In the genomic region with DNA sequence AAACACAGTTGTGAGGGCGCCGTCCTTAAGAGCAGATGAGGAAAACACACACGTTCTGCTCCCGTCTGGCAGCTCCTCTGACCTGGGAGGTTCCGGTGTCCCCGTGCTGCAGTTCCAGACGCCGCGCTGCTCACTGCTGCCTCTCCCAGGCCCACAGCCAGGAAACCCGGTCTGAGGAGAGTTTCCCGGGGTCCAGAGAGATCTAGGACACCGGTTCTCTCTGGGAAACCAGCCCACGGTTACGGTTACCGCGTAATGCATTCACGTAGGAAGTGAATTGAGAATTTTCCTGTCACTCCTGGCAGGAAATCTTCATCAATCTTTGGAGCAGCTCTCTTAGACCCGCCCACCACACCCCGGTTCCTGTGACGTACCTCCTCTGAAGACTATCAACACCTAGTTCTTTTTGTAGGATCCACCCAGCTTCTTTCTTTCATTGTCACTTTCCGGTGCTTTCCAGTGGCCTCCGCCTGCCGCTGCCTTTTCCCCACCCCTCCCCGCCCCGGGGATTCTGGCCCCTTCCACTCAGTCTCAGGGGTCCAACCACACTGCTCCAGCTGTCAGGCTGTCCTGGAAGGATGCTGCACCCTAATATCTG, we compare ENCODE assay signal across 8 mouse cellular contexts.
DNase-seq lines count a peak whose midpoint lies in the region; ATAC-seq lines count a peak whose summit lies in the region.

No protein-coding gene starts in this region.

- no peaks in the 10 kb centered on the region for H3K27me3 ChIP-seq in hindbrain, embryonic 14.5 days (ENCODE audit: control insufficient read depth, insufficient read depth, low read length)

- H3K9ac ChIP-seq in hindbrain, embryonic 14.5 days = peak overlapping the region; percentile 73

- peak overlapping the region; percentile 86 for H3K27ac ChIP-seq in hindbrain, embryonic 14.5 days

- peaks cover 19% of the 10 kb centered on the region; the same call in 1 of the 2 replicates for H3K9me3 ChIP-seq in hindbrain, embryonic 14.5 days (ENCODE audit: control insufficient read depth, low read length)

- peak overlapping the region; percentile 52 for H3K4me3 ChIP-seq in hindbrain, embryonic 14.5 days (replicated peaks; ENCODE audit: low read length)

- WGBS in hindbrain, embryonic 14.5 days = under 1% methylated on average over 25 of the region's 25 CpGs

- peak overlapping the region; percentile 56 for H3K4me2 ChIP-seq in hindbrain, embryonic 14.5 days (replicated peaks)

- peak; percentile 88 for ATAC-seq in activated CD4-positive, CD25-positive, alpha-beta regulatory T cell, adult 4 months
- ATAC-seq in hindbrain, embryonic 14.5 days (ENCODE audit: low FRiP score) = peak; percentile 94

- H3K36me3 ChIP-seq in hindbrain, embryonic 14.5 days (replicated peaks; ENCODE audit: control insufficient read depth, insufficient read depth) = 0 out of 2 replicates have a peak, but pooled peaks cover 7% of the 10 kb centered on the region

- DNase-seq in cerebellum, postnatal 14 days = peak; percentile 74 to 75
- peak; percentile 33 to 44 for DNase-seq in frontal cortex, postnatal 25 days (ENCODE audit: low spot score in 2 of 2)
- DNase-seq in hindbrain, embryonic 14.5 days (ENCODE audit: low spot score) = peak; percentile 81
- DNase-seq in layer of hippocampus, postnatal 25 days (ENCODE audit: extremely low spot score in 1 of 2, low spot score in 1 of 2) = peak; percentile 49 to 51
- DNase-seq in lung, postnatal 14 days = peak; percentile 52
- DNase-seq in retina, adult 2 months (ENCODE audit: low read depth, low spot score) = peak; percentile 18
- DNase-seq in urinary bladder, postnatal 36 days (ENCODE audit: low spot score in 2 of 2) = peak; percentile 42 to 49

- H3K4me1 ChIP-seq in hindbrain, embryonic 14.5 days (replicated peaks; ENCODE audit: control insufficient read depth, insufficient read depth, low read length) = peaks cover 15% of the 10 kb centered on the region

Comparison
In these comparisons a context has a peak if more than half of its experiments do, and no peak if none do; other contexts are left out.
1. Peak in every context shown above with its lines: DNase-seq, ATAC-seq, H3K4me3 ChIP-seq and H3K27ac ChIP-seq.
2. DNase-seq: peak in every context shown above with its lines; median percentile 81 in hindbrain, embryonic 14.5 days; 74 in cerebellum, postnatal 14 days; 52 in lung, postnatal 14 days; 50 in layer of hippocampus, postnatal 25 days; 46 in urinary bladder, postnatal 36 days; 38 in frontal cortex, postnatal 25 days; 18 in retina, adult 2 months.